Mouse (Mus musculus) right cerebral cortex, postnatal 4 days (tissue): ENCODE results near the gene Sema3a.

Experiments used
- DNase-seq: peaks from one replicate; pipeline ENCODE4 v3.0.0-alpha.2; 2022

The Sema3a gene

DNA sequence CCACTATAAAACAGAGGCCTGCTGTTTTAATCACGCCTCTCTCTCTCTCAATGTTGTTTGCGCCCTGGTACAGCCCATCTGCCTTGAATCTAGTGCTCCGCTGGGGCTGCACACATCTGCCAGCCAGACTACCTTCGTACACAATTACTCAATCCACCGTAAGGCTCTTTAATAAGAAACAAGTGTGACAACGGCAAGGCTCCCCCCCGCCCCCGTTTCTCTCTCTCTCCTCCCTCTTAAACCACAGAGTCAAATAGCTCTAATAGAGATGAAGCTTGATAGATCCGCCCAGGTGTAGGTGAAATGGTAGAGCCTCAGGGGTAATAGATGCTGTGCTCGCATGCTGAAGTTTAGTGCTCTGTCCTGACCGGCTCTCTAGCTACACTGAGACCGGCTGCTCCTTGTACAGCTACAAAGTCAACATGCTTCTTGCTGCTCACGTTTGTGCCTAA lies at the start of gene Sema3a:
Gene Sema3a (plus strand): TSS at position 174 of the 452 bp plus-strand sequence.
- no peak for DNase-seq

DNA sequence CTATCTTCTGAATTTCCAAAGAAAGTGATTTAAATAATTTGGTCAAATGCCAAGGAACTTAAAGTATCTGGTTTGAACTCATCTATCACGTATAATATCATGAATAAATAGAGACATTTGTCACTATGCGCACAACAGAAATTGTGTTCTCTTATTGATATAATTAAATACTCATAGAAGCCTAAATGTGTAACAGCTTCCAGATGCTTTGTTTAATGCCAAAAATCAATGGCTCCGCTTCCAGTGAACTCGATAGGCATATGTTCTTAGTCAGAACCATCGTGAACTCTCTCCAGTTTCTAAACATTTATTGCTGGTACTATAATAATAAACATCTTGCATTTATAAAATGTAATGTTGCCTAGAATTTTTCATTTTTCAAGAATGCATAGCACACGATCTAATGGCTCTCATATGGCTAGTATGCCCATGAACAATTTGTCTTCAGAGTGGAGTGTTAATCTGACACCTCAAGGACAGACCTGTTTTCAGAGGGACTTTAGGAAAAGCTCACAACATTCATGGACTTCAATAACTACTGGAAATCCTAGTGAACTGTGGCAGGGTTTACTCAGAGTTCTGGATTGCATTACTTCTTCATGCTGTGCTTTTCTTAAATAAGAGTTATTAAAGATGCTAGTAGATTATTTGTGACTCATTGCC lies 40.3 kb upstream of the Sema3a start:
- DNase-seq, result no peak

DNA sequence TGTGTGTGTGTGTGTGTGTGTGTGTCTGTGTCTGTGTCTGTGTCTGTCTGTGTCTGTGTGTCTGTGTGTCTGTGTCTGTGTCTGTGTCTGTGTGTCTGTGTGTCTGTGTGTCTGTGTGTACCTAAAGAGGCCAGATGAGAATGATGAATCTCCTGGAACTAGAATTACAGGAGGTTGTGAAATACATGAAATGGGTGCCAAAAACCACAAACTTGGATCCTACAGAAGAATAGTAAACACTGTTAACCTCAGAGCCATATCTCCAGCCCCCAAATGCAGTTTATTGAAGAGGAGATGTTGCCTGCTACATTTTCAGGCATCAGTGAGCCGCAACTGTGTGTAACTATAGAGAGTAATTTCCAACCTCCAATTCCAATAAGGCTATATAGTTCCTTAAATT lies 34.8 kb upstream of the Sema3a start:
- no peak for DNase-seq

DNA sequence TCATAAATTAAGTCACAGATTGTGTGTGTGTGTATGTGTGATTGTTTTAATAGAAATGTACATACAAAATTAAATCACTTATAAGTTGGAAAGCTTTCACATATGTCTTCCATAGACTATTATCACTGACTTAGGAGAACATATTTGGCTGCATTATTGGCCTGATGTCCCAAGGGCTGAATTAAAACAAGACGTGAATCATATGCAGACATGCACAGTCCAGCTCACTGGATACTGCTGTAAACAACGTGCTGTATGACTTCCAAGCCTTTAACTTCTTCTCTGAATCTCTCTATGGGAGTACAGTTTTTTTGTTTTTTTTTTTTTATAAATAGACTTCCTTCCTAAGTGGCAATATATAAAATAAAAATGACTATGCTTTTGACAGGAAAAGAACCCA lies 15.7 kb upstream of the Sema3a start:
- no peak for DNase-seq

DNA sequence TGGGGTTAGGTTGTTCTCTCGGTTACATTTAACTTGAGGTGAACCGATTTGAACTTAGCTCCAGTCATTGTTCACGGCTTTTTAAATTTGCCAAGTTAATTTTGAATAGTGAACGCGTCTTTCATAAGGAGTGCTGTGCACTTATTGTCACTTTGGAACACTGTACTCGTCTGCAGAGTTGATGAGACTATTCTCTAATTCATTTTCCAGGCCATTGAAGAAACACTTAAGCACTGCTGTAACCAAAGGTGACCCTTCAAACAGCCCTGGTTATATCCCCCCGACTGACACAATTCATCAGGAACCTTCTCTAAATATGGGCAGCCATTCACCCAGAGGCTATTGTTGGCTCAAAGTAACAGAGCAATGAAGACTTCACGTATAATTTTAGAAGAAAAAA lies 8.0 kb upstream of the Sema3a start:
- DNase-seq, result no peak

DNA sequence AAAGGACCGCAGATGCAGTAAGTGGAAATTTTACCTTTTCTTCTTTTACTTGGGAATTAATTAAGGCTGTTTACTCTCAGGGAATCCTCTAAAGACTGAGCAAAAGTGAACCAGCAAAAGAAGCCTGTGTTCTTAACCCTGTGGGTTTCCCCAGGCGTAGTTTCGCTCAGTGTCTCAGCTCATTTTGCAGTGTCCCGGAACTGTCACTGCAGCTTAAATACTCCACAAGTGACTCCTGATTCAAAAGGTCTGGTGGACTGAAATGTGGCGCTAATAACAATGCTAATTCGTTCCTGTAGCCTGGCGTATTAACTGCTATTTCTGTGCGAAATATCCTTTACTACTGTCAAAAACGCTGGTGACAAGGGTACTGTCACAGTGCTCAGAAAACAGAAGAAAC lies 543 bp downstream of the Sema3a start:
- no peak for DNase-seq

DNA sequence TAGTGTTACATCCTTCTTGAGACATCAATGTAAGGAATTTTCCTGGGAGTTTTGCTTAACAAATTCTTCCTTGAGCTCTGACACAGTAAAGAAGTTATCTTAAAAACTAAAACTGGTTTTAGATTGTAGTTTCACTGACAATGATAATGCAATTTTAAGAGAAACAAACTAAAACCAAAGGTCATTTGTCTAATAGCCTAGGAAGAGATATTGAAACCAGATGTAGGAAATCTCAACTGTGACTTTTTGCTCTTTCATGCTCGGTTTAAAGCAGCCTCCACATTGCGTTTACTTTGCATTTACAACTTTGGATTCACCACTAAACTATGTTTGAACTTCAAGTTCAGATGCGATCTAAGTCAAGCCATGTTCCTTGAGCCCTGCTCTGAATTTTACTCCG lies 982 bp downstream of the Sema3a start:
- no peak for DNase-seq

DNA sequence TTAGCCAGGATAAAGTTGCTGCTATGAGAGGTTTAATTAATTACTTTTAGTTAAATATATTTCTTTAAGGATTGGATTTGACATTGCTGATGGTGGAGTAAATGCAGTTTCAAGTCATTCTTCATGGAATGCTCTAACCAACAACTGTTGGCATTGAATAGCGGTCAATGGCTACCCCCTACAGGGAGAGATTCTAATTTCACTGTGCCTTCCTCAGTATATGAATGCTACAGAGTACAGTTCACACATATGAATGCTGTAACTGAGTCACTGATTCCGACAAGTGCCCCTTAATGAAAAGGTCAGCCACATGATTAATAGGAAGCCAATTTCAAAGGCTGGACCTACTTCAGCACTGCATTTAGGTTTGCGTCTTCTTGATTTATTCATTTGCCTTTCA lies 1.9 kb downstream of the Sema3a start:
- no peak for DNase-seq

DNA sequence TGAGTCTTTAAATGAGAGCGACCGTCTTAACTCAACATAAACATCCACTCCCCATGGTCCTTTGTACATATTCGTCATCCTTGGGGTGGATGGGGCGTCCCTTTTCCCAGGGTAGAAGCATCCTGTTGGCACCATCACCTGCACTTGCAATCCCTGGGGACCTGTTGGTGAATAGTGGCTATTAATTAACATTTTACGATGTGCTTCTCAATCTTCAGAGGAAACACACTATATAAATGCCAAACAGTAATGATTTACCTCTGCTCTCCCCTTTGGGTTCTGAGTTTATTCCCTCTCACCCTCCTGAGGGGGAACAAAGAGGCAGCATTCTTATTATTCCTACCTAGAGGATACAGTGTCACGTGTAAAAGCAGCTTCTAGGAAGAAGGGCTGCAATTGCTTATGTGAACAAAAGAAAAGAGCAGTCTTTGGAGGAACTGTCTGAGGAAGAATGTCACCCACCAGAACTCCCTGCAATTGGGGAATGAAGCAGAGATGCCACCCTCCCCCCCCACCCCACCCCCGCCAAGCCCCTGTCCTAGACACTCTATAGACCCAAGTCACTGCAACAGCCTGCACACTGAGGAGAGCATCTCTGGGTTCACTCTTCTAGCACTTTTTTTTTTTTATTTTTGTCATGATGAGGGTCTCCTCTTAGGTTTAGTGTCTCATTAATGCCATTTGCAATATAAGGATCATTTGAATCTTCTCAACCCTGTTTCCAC lies 19.7 kb downstream of the Sema3a start:
- DNase-seq, result no peak

DNA sequence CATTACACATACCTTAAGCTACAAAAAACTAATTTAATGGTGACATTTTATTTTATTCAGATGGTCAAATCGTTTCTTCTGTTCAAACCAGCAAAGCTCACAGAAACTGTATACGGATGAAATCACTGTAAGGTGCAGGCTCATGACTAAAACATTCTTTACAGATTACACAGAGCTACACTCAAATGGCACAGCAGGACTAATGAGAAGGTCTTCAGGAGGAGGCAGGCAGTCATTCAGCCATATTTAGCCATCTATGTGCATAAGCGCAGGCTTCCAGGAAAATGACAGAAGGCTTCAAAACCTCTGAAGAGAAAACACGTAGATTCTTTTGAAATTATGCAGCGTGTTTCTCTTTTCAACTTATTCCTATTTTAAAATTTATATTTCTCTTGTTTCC lies 24.7 kb downstream of the Sema3a start:
- no peak for DNase-seq

DNA sequence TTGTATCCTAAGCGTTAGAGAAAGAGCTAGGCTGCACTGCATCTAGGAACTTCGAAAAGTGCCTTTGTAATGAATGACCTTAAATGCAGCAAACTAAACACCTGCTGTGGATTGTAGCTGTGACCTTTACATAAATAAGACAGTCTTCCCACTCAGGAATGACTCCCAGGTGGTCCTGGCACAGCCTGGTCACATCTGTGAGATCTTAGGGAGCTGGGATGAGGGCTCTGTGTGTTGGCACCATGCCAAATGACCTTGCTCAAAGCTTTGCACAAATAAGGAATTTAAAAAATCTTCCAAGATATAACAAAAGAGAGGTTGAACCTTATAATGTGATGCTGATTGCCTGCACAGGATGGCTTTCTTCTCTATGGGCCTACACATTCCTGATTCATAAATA lies 25.8 kb downstream of the Sema3a start:
- peak; percentile 3 for DNase-seq

DNA sequence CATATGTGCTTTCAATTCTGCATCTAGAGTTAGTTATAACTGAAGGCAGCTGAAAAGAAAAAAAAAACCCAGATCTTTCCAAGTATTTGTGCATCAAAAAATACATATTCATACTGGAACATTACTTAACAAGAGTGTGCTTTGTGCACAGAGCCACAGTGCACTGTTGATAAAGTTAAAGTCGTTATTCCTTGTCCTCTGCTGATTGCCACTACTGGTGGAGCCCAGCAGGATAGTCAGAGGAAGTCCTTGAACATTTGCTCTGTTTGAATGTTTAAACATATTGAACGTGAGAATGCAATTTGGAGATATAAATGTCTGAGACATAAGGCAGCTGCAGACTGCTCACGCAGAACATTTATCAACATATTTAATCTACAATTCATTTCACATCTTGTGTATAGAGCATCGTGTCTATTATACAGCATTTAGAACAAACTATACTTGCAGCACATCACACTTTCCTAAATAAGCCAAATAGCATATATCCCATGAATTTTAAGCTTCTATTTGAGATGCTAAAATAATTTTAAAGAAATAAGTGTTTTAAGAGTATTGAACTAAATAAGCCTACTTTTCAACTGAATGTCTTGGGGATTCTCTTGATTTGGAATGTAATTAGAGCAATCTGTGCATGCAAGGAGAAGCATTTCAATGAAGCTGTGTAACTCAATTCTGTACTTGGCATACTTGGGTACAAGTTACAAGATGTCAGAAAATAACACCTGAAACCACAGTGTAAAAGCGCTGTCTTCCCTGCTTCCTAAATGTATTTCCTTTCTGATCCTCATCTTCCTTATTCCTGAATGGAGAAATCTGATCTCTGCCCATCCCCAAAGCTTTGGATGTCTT lies 32.8 kb downstream of the Sema3a start:
- no peak for DNase-seq

DNA sequence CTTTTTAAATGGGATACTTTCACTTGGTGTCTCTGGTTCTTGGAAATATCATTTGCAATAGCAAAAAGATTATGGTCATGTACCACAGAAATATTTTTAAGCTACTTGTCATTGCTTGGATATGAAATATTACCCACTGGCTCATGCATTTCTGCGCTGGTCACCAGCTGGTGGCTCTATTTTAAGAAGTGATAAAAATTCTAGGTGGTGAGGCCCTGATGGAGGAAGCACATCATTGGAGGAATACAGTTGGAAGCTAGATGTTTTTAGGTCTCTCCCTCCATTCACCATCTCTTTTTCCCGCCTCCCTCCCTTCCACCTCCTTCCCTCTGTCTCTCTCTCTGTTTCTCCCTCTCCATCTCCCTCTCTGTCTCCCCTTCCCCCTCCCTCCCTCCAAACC lies 57.0 kb downstream of the Sema3a start:
- no peak for DNase-seq

DNA sequence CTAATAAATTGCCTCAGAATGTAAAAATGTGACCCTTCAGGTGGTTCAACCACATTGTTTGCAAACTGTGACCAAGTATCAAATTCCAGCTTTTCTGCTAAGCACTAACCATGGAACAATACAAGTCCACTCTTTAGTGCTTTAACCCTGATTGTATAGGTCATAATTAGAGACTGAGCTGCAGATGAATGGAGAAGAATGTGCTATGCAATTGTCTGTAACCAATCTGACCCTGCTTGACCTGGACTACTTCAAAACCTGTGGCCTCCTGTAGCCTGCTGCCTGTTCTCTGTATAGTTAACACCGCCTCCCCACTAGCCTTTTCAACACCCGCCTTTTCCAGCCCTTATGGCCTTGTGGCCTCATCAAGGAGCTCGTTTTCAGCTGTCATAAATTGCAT lies 72.7 kb downstream of the Sema3a start:
- no peak for DNase-seq

DNA sequence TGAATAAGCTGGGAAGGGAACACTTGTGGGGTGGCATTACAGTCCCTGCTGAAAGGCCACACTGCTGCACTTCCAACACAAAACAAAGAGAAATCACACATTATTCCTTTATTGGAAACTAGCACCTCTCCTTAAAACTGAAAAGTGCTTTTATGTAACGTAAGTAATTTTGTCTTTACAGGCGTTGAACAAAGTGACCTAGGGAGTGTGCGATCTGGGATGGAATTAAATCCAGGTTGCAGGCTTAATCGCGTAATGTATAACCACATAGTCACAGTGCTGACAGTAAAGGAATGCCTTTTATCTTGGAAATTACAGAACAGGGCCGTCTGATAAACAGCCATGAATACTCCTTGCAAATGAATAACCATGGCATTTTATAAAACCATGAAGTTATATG lies 74.5 kb downstream of the Sema3a start:
- no peak for DNase-seq

DNA sequence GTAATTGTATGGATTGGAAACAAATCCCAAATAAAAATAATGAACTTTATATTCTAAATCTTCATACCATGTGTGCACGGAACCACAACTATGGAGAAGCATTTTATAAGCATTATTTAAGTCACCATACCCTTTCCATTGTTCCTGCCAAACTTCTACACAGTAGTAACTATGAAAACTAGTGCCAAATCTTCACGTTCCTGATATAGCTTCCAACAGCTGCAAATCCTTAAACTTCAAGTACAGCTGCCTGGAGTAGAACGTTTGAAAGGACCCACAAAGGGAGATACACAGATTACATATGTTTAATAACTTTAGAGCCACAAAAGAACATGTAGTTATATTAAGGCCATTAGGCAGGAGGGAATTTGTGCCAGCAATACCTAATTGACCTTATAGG lies 130.1 kb downstream of the Sema3a start:
- no peak for DNase-seq

DNA sequence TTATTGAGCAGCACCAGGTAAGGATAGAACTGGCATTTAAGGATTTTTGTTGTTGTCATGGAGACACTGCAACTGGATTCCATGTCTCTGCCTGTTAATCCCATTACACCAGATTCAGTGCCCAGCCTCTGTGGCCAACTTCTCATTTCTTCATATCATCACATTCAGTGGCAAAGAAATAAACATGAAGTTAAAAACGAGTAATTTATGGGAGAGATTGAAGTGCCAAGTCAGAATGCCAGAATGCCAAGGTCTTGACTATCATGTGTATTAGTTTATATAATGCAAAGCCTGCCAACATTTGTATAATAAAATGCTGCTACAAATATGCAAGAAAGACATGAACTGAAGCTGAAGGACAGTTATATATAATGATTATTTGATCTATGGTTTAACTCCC lies 131.1 kb downstream of the Sema3a start:
- no peak for DNase-seq

DNA sequence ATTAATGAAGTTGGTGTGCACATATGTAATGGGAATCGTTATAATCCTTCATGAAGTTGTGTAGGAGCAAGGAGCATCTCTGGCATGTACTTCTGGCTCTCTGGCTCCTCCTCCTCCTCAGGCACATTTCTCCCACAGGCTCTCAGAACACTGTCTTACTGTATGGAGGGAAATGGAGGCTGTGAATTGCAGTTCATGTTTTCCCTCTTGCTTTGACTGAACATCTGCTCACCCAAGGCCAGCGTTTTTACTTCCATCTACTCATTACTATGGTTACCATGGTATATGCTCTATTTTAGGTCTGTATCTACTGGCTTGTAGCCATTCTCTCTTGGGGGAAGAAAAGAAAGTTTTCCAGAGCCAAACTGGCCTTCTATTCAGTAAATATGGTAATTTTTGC lies 137.9 kb downstream of the Sema3a start:
- DNase-seq, result no peak

DNA sequence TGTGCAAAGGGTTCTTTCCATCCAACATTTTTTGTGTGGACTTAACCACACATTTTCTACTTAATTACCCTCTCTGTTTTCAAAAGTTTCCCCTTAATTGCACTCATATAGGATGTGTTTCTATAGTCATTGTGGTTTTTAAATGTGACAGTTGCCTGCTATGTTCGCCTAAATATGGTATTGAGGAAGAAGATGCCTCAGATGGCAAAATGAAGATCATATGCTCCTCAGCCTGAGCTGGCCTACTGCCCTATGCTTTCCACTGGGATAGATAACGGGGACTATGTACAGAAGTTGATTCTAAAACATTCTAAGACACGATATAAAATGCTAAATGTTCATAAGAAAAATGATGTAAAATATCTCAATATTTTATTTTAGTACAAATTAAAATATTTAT lies 138.3 kb downstream of the Sema3a start:
- DNase-seq, result no peak

DNA sequence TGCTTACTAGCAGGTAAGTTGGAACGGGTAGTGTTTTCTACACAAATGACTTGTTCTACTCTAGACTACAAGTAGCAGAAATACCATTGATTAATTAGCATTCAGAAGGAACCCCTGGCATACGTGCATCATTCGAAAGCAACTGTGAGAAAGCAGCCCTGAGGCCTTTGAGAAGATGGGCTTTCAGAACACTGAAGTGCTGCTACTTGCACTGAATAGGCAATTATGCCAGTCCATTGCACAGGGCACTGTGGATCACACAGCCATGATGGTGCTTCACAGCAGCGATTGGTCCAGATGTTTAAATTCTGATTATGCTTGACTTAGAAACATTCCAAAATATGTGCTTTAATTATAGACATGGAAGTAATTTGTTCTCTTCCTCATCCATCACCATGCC lies 187.5 kb downstream of the Sema3a start:
- DNase-seq, result no peak

DNA sequence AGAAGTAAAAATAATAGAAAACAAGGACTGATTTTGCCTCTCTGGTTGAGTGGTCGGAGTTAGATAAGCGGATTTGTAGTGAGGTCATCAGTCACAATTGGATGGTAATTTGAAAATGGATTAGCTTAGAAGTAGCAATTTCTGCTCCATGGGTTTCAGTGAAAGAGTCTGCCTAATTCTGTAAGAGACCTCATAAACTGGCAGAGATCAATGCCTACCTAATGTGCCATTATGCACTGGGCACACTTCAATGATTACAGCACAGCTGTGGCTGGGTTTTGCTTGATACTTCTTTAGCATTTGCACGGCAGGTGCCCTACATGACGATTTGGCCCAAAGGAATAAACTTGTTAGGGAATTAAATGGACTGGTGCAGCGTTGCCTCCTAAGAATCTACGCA lies 188.8 kb downstream of the Sema3a start:
- DNase-seq, result no peak

DNA sequence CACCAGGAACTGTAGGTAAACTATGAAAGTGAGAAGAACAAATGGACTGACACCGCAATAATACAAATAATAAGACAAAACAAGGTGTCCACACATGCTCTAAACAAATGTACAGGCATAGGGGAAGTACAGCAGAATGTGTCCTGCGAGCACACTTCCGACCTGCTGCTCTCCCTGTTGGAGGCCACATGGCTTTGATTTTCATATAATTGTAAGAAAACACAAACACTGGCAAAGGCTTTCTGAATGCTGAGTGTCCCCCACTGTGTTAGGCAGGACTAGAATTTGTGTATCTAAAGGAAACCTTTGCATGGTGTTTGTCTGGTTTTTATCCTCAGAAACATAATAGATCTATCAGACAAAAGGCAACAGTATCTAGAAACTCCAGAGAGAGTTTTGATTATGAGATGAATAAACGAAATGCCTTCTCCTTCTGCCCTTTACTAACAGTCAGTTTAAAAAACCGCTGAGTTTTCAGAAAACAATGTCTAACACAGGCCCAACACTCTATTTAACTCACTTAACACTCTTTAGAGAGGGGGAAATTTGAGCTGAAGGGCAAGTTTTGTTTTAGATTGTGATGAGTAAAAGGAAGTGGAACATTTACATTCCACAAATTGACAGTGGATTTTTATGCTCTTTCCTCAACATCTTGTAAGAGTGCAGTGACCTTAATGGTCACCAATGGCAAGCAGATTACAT lies 193.7 kb downstream of the Sema3a start:
- DNase-seq, result no peak

DNA sequence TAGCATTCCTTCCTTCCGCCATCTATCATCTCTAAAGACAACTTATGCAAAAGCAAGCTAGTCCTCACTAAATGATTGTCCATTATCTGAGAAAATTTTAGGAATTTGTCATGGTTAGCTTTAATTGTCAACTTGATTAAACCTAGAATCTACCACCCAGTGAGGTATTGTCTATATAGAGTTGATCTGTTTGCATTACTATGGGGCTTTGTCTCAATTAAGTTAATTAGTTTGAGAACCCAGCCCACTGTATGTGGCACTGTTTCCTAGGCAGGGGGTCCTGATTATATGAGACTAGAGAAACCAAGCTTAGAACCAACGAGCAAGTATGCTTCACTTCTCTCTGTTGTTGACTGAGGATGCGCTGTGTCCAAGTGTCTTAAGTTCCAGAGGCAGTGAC lies 194.9 kb downstream of the Sema3a start:
- DNase-seq, result no peak
